Mouse (Mus musculus): ENCODE data around the gene Zfp445.

Zfp445 gene

GRCm38 (mm10) chr9:122836790-122837189 lies 29.0 kb downstream of the Zfp445 start:
- in situ Hi-C loops (cut with MboI, MseI) = no loop called here

GRCm38 (mm10) chr9:122836126-122836525 lies 29.7 kb downstream of the Zfp445 start:
- in situ Hi-C loops (cut with MboI, MseI) = no loop called here

- in situ Hi-C loops (cut with MboI, MseI) = no loop called here
Observed at GRCm38 (mm10) chr9:122829826-122830380, 35.9 kb downstream of the Zfp445 start.

GRCm38 (mm10) chr9:122826743-122827142 lies 39.1 kb downstream of the Zfp445 start:
- in situ Hi-C loops (cut with MboI, MseI) = no loop called here

- in situ Hi-C loops (cut with MboI, MseI) = no loop called here
Observed at GRCm38 (mm10) chr9:122823374-122824017, 42.3 kb downstream of the Zfp445 start.

- in situ Hi-C loops (cut with MboI, MseI) = no loop called here
Observed at GRCm38 (mm10) chr9:122815239-122815851, 50.5 kb downstream of the Zfp445 start.

- in situ Hi-C loops (cut with MboI, MseI) = no loop called here
Observed at GRCm38 (mm10) chr9:122814775-122815174, 51.0 kb downstream of the Zfp445 start.

- in situ Hi-C loops (cut with MboI, MseI) = no loop called here
Observed at GRCm38 (mm10) chr9:122812386-122812785, 53.4 kb downstream of the Zfp445 start.

- in situ Hi-C loops (cut with MboI, MseI) = no loop called here
Observed at GRCm38 (mm10) chr9:122810212-122810611, 55.6 kb downstream of the Zfp445 start.

- in situ Hi-C loops (cut with MboI, MseI) = no loop called here
Observed at GRCm38 (mm10) chr9:122807186-122807585, 58.6 kb downstream of the Zfp445 start.

- in situ Hi-C loops (cut with MboI, MseI) = no loop called here
Observed at GRCm38 (mm10) chr9:122805845-122806341, 59.9 kb downstream of the Zfp445 start.

GRCm38 (mm10) chr9:122805053-122805844 lies 60.6 kb downstream of the Zfp445 start, which contains the start of gene Tcaim:
Gene Tcaim, plus strand, starts transcription at chr9:122805539.
- in situ Hi-C loops (cut with MboI, MseI) = no loop called here

Measured in T-helper 2 cell (primary cell).